19 mouse cellular contexts compared by ENCODE assay signal in genomic region chr1:39715551-39715950, GRCm38 (mm10). TPM values are rescaled to one million over a fixed set of nuclear protein-coding genes. Genes with fewer than 3 reads are reported as not detected.
DNase-seq lines count a peak whose midpoint lies in the region; ATAC-seq and TF ChIP-seq lines count a peak whose summit lies in the region.
"Had no signal": no experiment of that assay in that cellular context is flagged by ENCODE, and none has a peak within 500 bp of the region (broad histone marks: within the 10 kb centered on the region; RNA-seq: fewer than 3 reads in every experiment).

No protein-coding gene starts in this region.

- TF ChIP-seq EP300 in stomach, postnatal 0 days (optimal IDR thresholded peaks at IDR 0.05) = no peak

- H3K9ac ChIP-seq in forebrain, embryonic 14.5 days (ENCODE audit: low read length) = no peak overlapping the region
- H3K9ac ChIP-seq in heart, embryonic 16.5 days (ENCODE audit: low read length) = no peak overlapping the region; the same call in 1 of the 2 replicates
- no peak overlapping the region for H3K9ac ChIP-seq in liver, embryonic 12.5 days
- H3K9ac ChIP-seq in liver, embryonic 11.5 days (ENCODE audit: low read depth, low read length) = no peak overlapping the region
- no peak overlapping the region for H3K9ac ChIP-seq in stomach, embryonic 15.5 days
- H3K9ac ChIP-seq in stomach, postnatal 0 days (ENCODE audit: low read length) = no peak overlapping the region
- H3K9ac ChIP-seq: embryonic facial prominence, embryonic 12.5 days; liver, postnatal 0 days; neural tube, embryonic 13.5 days had no signal

- peaks cover 17% of the 10 kb centered on the region; the same call in 1 of the 2 replicates for H3K27me3 ChIP-seq in forebrain, embryonic 10.5 days (ENCODE audit: poor library complexity, severe bottlenecking)
- H3K27me3 ChIP-seq in forebrain, embryonic 14.5 days (replicated peaks; ENCODE audit: control insufficient read depth, insufficient read depth, low read length) = no peaks in the 10 kb centered on the region
- H3K27me3 ChIP-seq in heart, embryonic 16.5 days (ENCODE audit: control insufficient read depth, insufficient read depth, low read length) = no peaks in the 10 kb centered on the region
- peaks cover 32% of the 10 kb centered on the region for H3K27me3 ChIP-seq in liver, embryonic 12.5 days (replicated peaks)
- no peaks in the 10 kb centered on the region for H3K27me3 ChIP-seq in liver, embryonic 11.5 days (replicated peaks; ENCODE audit: control insufficient read depth, insufficient read depth, low read length)
- no peaks in the 10 kb centered on the region for H3K27me3 ChIP-seq in stomach, embryonic 15.5 days (replicated peaks)
- H3K27me3 ChIP-seq in stomach, postnatal 0 days (ENCODE audit: control insufficient read depth, insufficient read depth, low read length) = no peaks in the 10 kb centered on the region
- H3K27me3 ChIP-seq: embryonic facial prominence, embryonic 12.5 days; neural tube, embryonic 13.5 days had no signal

- H3K9me3 ChIP-seq in forebrain, embryonic 10.5 days = no peaks in the 10 kb centered on the region
- H3K9me3 ChIP-seq in forebrain, embryonic 14.5 days (replicated peaks; ENCODE audit: control insufficient read depth, low read length) = no peaks in the 10 kb centered on the region
- H3K9me3 ChIP-seq in heart, embryonic 16.5 days (replicated peaks; ENCODE audit: control insufficient read depth, low read length) = no peaks in the 10 kb centered on the region
- H3K9me3 ChIP-seq in liver, embryonic 12.5 days (replicated peaks) = no peaks in the 10 kb centered on the region
- no peaks in the 10 kb centered on the region for H3K9me3 ChIP-seq in liver, embryonic 11.5 days (ENCODE audit: control insufficient read depth, low read length)
- H3K9me3 ChIP-seq in stomach, embryonic 15.5 days = no peaks in the 10 kb centered on the region
- H3K9me3 ChIP-seq in stomach, postnatal 0 days (ENCODE audit: control insufficient read depth, low read length) = no peaks in the 10 kb centered on the region
- H3K9me3 ChIP-seq: embryonic facial prominence, embryonic 12.5 days; G1E; neural tube, embryonic 13.5 days had no signal

- H3K4me3 ChIP-seq in forebrain, embryonic 10.5 days = no peak overlapping the region
- no peak overlapping the region for H3K4me3 ChIP-seq in forebrain, embryonic 14.5 days (ENCODE audit: low read depth, low read length)
- H3K4me3 ChIP-seq in heart, embryonic 16.5 days (ENCODE audit: low read length) = no peak overlapping the region
- H3K4me3 ChIP-seq in liver, embryonic 12.5 days = no peak overlapping the region
- H3K4me3 ChIP-seq in liver, embryonic 11.5 days (ENCODE audit: low read depth, low read length) = no peak overlapping the region
- no peak overlapping the region for H3K4me3 ChIP-seq in stomach, embryonic 15.5 days (replicated peaks)
- no peak overlapping the region for H3K4me3 ChIP-seq in stomach, postnatal 0 days (ENCODE audit: low read depth, low read length)
- H3K4me3 ChIP-seq: embryonic facial prominence, embryonic 12.5 days; neural tube, embryonic 13.5 days had no signal

- peak overlapping the region; percentile 32 for H3K27ac ChIP-seq in forebrain, embryonic 10.5 days
- H3K27ac ChIP-seq in forebrain, embryonic 14.5 days (ENCODE audit: low read depth, low read length) = no peak overlapping the region
- peak overlapping the region; percentile 89 for H3K27ac ChIP-seq in heart, embryonic 16.5 days (ENCODE audit: low read length)
- 0 out of 2 replicates have a peak overlapping the region, but pooled peaks have one; percentile 25 for H3K27ac ChIP-seq in liver, embryonic 12.5 days
- no peak overlapping the region for H3K27ac ChIP-seq in liver, embryonic 11.5 days (ENCODE audit: low read depth, low read length)
- H3K27ac ChIP-seq in stomach, embryonic 15.5 days = peak overlapping the region; percentile 80; the same call in 1 of the 2 replicates
- no peak overlapping the region for H3K27ac ChIP-seq in stomach, postnatal 0 days (replicated peaks)

- DNase-seq in forebrain, embryonic 10.5 days (ENCODE audit: extremely low spot score, low spot score) = no peak
- DNase-seq in forebrain, embryonic 14.5 days (ENCODE audit: low spot score) = no peak
- no peak for DNase-seq in heart, postnatal 10 days
- no peak for DNase-seq in liver, embryonic 11.5 days (ENCODE audit: low spot score)
- DNase-seq in stomach, postnatal 0 days (ENCODE audit: low spot score) = no peak
- DNase-seq: adrenal gland, postnatal 36 days; cerebellum, adult 2 months; kidney, postnatal 36 days; layer of hippocampus, adult 9-11 months; liver, postnatal 0 days; thymus, postnatal 36 days had no signal

- ATAC-seq in forebrain, embryonic 14.5 days = no peak
- ATAC-seq in heart, embryonic 16.5 days (replicated peaks; ENCODE audit: extremely low read depth, insufficient read depth, low FRiP score) = no peak
- ATAC-seq in liver, embryonic 12.5 days = no peak
- no peak for ATAC-seq in liver, embryonic 11.5 days (replicated peaks; ENCODE audit: low FRiP score)
- no peak for ATAC-seq in stomach, embryonic 15.5 days (ENCODE audit: insufficient read depth, low FRiP score, low read depth)
- ATAC-seq in stomach, postnatal 0 days (ENCODE audit: low FRiP score, low TSS enrichment) = no peak
- ATAC-seq: CD4-positive, CD25-positive, alpha-beta regulatory T cell, adult 4 months; liver, postnatal 0 days had no signal

- H3K4me1 ChIP-seq in forebrain, embryonic 10.5 days = peaks cover 44% of the 10 kb centered on the region
- no peaks in the 10 kb centered on the region for H3K4me1 ChIP-seq in forebrain, embryonic 14.5 days (ENCODE audit: control insufficient read depth, insufficient read depth, low read length)
- H3K4me1 ChIP-seq in heart, embryonic 16.5 days (ENCODE audit: control insufficient read depth, insufficient read depth, low read length) = peaks cover 16% of the 10 kb centered on the region
- peaks cover 21% of the 10 kb centered on the region for H3K4me1 ChIP-seq in liver, embryonic 12.5 days
- peaks cover 8% of the 10 kb centered on the region for H3K4me1 ChIP-seq in liver, embryonic 11.5 days (replicated peaks; ENCODE audit: control insufficient read depth, insufficient read depth, low read length)
- peaks cover 16% of the 10 kb centered on the region for H3K4me1 ChIP-seq in stomach, embryonic 15.5 days
- H3K4me1 ChIP-seq in stomach, postnatal 0 days (replicated peaks; ENCODE audit: control insufficient read depth, insufficient read depth) = peaks cover 7% of the 10 kb centered on the region

- H3K4me2 ChIP-seq in forebrain, embryonic 14.5 days (ENCODE audit: low read length) = no peak overlapping the region
- H3K4me2 ChIP-seq in heart, embryonic 16.5 days (ENCODE audit: low read depth, low read length) = no peak overlapping the region
- no peak overlapping the region for H3K4me2 ChIP-seq in liver, embryonic 12.5 days
- no peak overlapping the region for H3K4me2 ChIP-seq in liver, embryonic 11.5 days
- no peak overlapping the region for H3K4me2 ChIP-seq in stomach, embryonic 15.5 days
- H3K4me2 ChIP-seq in stomach, postnatal 0 days (replicated peaks; ENCODE audit: low read depth) = no peak overlapping the region
- H3K4me2 ChIP-seq: embryonic facial prominence, embryonic 12.5 days; neural tube, embryonic 13.5 days had no signal

- intact Hi-C loops in heart, postnatal 10 days (cut with DNase I) = no loop called here

- no peak for TF ChIP-seq CTCF in stomach, postnatal 0 days (IDR thresholded peaks at IDR 0.05; ENCODE audit: low read depth)

- H3K36me3 ChIP-seq in forebrain, embryonic 10.5 days (replicated peaks) = no peaks in the 10 kb centered on the region
- no peaks in the 10 kb centered on the region for H3K36me3 ChIP-seq in forebrain, embryonic 14.5 days (ENCODE audit: control insufficient read depth, insufficient read depth, low read length)
- no peaks in the 10 kb centered on the region for H3K36me3 ChIP-seq in heart, embryonic 16.5 days (ENCODE audit: control insufficient read depth, insufficient read depth)
- H3K36me3 ChIP-seq in liver, embryonic 12.5 days = no peaks in the 10 kb centered on the region
- H3K36me3 ChIP-seq in liver, embryonic 11.5 days (ENCODE audit: control insufficient read depth, insufficient read depth, low read length) = no peaks in the 10 kb centered on the region
- no peaks in the 10 kb centered on the region for H3K36me3 ChIP-seq in stomach, embryonic 15.5 days
- H3K36me3 ChIP-seq in stomach, postnatal 0 days (ENCODE audit: control insufficient read depth, insufficient read depth, low read length) = no peaks in the 10 kb centered on the region
- H3K36me3 ChIP-seq: embryonic facial prominence, embryonic 12.5 days; G1E; neural tube, embryonic 13.5 days had no signal

- WGBS in forebrain, embryonic 10.5 days = 92% methylated on average over 7 of the region's 7 CpGs
- WGBS in forebrain, embryonic 14.5 days = 95% methylated on average over 7 of the region's 7 CpGs
- 68% methylated on average over 7 of the region's 7 CpGs for WGBS in heart, embryonic 16.5 days
- WGBS in liver, embryonic 12.5 days (ENCODE audit: insufficient replicate concordance) = 65% methylated on average over 7 of the region's 7 CpGs
- 81% methylated on average over 7 of the region's 7 CpGs for WGBS in liver, embryonic 11.5 days
- WGBS in stomach, embryonic 15.5 days = 92% methylated on average over 7 of the region's 7 CpGs
- 95% methylated on average over 7 of the region's 7 CpGs for WGBS in stomach, postnatal 0 days

RNA-seq across cellular contexts. Expression of gene Rfx8, which starts 5.2 kb away (rescaled TPM):
- polyA plus RNA-seq in forebrain, embryonic 10.5 days (2016; fragmentation: Nextera tagmentation; extraction: Ambion mirVana) = 0.22 and 0.34 TPM in 2 replicates
- polyA plus RNA-seq in forebrain, embryonic 14.5 days (2014; fragmentation: Nextera tagmentation; extraction: Ambion mirVana) = 0.19 and 0.32 TPM in 2 replicates
- polyA plus RNA-seq in heart, embryonic 16.5 days (2015; fragmentation: Nextera tagmentation; extraction: Ambion mirVana) = 0.51 and 0.68 TPM in 2 replicates
- total RNA-seq in heart, postnatal 10 days (2021) = under 1 TPM; 0.53 to 0.55 TPM
- 0.12 TPM in 2 replicates for polyA plus RNA-seq in liver, embryonic 12.5 days (2016; fragmentation: Nextera tagmentation; extraction: Ambion mirVana)
- polyA plus RNA-seq in liver, embryonic 11.5 days (2014; fragmentation: Nextera tagmentation; extraction: Ambion mirVana) = 0.17 and 0.53 TPM in 2 replicates
- polyA plus RNA-seq in stomach, embryonic 15.5 days (2015; fragmentation: Nextera tagmentation; extraction: Ambion mirVana) = 0.08 and 0.22 TPM in 2 replicates
- polyA plus RNA-seq in stomach, postnatal 0 days (2015; fragmentation: Nextera tagmentation; extraction: Ambion mirVana) = 0.06 and 0.21 TPM in 2 replicates
- total RNA-seq: gastrocnemius, adult 8-10 months had no signal
- polyA plus RNA-seq: CD4-positive, CD25-positive, alpha-beta regulatory T cell, adult 4 months; G1E; liver, postnatal 0 days had no signal

Comparison
In these comparisons a context has a peak if more than half of its experiments do, and no peak if none do; other contexts are left out.
1. H3K27ac ChIP-seq: peak in forebrain, embryonic 10.5 days (single experiment), heart, embryonic 16.5 days (single experiment), liver, embryonic 12.5 days (single experiment) and stomach, embryonic 15.5 days (single experiment); none in forebrain, embryonic 14.5 days (single experiment), liver, embryonic 11.5 days (single experiment) and stomach, postnatal 0 days (single experiment).